Mouse (Mus musculus): Measurements from ENCODE around the gene Cnot11.

Cnot11 gene

GRCm38 (mm10) chr1:39535515-39536311, 921 bp downstream of the Cnot11 start:
- DNase-seq = peak; percentile 96

- no peak for DNase-seq
Measured at GRCm38 (mm10) chr1:39536701-39537100, 1.9 kb downstream of the Cnot11 start.

DNA sequence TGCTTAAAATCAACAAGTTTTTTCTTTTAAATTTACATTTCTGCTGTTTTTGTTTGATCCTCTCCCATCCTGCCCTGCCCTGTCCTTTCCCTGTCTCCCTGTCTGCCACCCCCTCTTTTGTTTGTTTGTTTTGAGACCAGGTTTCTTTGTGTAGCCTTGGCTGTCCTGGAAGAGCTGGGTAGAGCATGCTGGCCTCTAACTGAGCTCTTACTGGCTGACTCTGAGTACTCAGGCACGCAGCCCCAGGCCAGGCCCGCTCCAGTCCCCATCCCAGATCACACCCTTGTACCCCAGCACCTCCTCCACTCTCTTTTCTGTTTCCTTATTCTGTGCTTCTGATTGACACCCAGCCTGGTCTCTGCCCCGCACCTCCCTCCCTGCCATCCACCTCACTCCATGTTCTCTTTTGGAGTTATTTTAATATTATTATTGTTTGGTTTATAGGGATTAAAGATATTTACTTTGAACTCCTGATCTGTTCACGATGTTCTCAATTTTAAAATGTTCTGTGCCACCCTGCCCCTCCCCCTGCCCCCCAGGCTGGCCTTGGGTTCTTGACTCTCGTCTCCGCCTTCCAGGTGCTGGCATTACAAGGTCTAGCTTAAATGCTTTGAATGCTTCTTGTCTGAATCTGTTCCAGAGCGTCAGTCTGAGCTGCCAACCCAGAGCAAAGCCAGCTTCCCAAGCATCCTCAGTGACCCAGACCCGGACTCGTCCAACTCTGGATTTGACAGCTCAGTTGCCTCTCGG, 3.0 kb downstream of the Cnot11 start:
- DNase-seq = no peak

GRCm38 (mm10) chr1:39540592-39540991, 5.8 kb downstream of the Cnot11 start:
- no peak for DNase-seq

DNA sequence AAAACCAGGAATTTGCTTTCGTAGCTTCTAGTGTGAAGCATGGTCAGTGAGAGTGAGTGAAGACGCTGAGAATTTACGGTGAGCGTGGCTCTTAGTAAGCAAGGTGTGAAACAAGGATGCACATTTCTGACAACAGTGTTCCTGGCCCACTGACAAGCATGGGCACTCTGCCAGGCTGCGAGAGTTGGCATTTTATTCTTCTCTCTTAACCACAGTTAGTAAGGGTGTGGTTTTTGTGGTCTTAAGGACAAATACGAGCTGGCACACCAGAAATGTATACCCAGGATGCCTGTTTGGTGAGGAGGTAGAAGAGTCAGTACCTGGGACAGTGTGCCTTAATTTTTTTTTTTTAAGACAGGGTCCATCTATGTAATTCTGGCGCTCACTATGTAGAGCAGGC, 10.8 kb downstream of the Cnot11 start:
- no peak for DNase-seq

- no peak for DNase-seq
Measured at GRCm38 (mm10) chr1:39546160-39546866, 11.5 kb downstream of the Cnot11 start.

- DNase-seq = no peak
Measured at GRCm38 (mm10) chr1:39547238-39547637, 12.4 kb downstream of the Cnot11 start.

DNA sequence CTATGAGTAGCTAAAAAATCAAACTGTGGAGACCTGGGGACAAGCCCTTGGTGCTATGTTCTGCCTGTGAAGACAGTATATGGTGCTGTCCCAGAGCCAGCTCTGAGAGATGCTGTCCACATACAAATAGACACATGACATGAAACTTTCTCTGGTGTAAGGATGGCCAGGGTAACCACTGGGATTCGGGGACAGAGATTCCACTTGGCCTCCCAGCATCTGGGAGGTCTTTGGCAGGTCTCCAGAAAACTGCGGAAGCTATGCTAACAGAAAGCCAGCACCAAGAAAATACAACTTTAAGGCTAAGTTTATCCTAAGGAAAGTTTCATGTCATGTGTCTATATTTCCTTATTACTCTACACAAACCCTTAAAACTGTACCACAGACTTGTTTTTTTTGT, 15.0 kb downstream of the Cnot11 start:
- DNase-seq = no peak

- no peak for DNase-seq
Measured at GRCm38 (mm10) chr1:39555556-39556415, 21.0 kb downstream of the Cnot11 start.

DNA sequence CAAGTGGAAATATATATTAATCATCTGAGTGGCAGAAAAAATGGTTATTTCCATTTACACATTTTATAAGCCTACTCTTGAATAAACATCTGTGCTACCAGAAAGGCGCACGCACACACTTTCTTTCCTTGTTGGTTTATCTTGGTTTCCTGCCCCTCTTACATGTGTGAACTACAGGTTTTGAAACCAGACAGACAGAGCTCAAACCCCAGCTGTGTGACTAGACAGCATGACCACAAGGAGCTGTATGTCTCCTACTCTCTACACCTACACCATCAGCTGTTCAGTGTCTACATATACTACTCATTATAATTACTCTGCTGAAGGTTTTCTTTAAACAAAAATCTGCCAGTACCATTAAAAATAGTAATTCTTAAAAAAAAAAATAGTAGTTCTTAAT, 24.2 kb downstream of the Cnot11 start:
- DNase-seq = no peak

DNA sequence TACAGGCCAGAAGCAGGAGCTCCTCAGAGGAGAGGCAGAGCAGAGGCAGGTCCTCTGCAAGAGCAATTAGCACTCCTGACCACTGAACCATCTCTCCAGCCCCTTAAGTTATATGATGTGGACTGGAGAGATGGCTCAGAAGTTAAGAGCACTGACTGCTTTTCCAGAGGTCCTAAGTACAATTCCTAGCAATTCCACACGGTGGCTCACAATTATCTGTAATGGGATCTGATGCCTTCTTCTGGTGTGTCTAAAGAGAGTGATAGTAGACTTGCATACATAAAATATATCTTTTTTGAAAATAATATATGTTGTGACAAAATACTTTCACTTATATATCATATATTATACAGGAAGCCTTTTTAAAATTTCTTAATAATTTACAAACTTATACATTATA, 27.1 kb downstream of the Cnot11 start:
- DNase-seq = no peak

DNA sequence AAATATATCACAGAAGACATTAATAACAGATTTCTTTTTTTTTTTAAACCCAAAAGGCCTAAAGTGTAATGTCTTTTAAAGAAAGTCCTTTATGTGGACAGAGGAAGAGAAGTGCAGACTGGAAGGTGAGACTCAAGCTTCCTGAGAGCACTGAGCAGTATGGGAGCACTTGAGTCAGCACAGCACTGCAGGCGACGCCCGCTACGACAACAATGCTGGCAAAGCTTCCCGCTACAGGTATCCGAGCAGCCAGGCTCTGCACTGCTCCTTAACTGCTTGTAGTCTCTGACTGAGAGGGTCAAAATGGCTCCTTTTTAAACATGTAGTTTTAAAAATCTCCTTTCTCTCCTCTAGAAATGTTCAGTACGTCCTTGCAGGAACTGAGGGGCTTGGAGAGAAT, 28.4 kb downstream of the Cnot11 start:
- no peak for DNase-seq

GRCm38 (mm10) chr1:39564603-39565002, 29.8 kb downstream of the Cnot11 start:
- no peak for DNase-seq

- no peak for DNase-seq
Measured at GRCm38 (mm10) chr1:39568079-39568478, 33.3 kb downstream of the Cnot11 start.

GRCm38 (mm10) chr1:39571653-39572052, 36.9 kb downstream of the Cnot11 start:
- no peak for DNase-seq

DNA sequence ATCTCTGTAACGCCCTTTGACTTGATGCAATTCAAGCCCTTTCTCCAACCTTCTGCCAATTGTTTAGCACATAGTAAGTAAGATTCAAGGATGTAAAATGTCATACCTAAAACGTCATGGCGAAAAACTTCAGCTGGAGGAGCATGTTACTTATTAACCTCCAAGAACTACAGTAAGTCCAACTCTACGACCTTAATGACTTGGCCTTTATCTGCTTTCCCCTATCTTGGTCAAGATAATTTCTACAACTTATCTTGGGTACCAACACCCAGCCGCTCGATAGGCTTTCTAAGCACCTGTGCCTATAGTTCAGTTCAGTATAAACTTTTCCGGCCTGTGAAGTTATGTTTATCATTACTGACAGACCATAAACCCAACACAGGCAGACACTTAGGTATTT, 39.1 kb downstream of the Cnot11 start:
- DNase-seq = no peak

- DNase-seq = peak; percentile 26
Measured at GRCm38 (mm10) chr1:39575778-39576375, 41.1 kb downstream of the Cnot11 start.

DNA sequence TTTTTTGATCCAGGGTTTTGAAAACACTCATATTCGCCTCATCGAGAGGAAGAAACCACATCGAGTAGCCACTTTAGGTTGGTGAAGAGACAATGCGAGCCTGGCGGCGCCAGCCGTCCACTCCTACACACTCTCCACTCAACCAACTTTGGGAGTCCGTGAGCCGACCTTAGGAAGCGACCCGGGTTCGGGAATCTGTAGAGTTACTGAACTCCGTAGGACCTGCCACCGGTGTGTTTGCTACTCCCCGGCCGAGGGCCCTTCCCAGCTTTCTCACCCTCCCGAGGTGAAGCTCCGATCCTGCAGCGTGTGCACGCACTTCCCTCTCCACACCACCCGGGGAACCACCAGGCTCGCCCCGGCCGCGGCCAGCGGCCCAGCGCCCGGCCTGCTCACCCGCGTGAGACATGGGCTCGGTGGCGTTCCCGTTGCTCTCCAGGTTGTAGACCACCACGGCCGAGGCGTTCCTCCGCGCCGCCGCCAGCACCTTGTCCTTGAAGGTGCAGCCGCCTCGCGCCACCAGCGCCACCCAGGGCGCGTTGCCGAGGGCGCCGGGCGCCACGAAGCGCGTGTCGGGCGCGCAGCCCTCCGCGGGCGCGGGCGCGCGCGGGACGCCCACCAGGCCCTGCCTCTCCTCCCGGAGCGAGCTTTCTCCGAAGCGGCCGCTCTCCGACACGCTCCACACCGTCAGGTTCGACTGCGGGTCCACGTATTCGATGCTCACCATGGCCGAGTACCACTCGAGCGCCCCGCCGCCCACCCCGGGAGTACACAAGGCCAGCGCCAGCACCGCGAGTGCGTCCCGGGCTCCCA, 41.8 kb downstream of the Cnot11 start:
- DNase-seq = peak; percentile 51

GRCm38 (mm10) chr1:39577253-39577705, 42.5 kb downstream of the Cnot11 start, which contains the start of gene Rnf149:
TSS of gene Rnf149 (minus strand) at chr1:39577405.
- peak; percentile 95 for DNase-seq

GRCm38 (mm10) chr1:39578446-39578845, 43.7 kb downstream of the Cnot11 start:
- no peak for DNase-seq

GRCm38 (mm10) chr1:39579139-39579538, 44.3 kb downstream of the Cnot11 start:
- no peak for DNase-seq

Data from liver (tissue).